Mouse (Mus musculus) kidney, adult 2 months (tissue): ENCODE data around the gene Bora. TPM values are rescaled to one million over a fixed set of nuclear protein-coding genes. Genes with fewer than 3 reads are reported as not detected.

Experiments
- DNase-seq: peaks from one replicate; pipeline ENCODE4 v3.0.0; 2021
- H3K27ac ChIP-seq: fragments of 200-500 bp; 2 replicates; pipeline ENCODE4 v1.5.1; 2012; ENCODE audit warnings: low read depth, low read length, control low read depth, inconsistent platforms; ENCODE audit not compliant: insufficient read depth
- H3K27me3 ChIP-seq: fragments of 200-500 bp; replicated peaks from 2 replicates; pipeline ENCODE4 v1.6.1; 2012; ENCODE audit warnings: mild to moderate bottlenecking, moderate library complexity, low read length, inconsistent platforms; ENCODE audit not compliant: control insufficient read depth, insufficient read depth
- H3K36me3 ChIP-seq: fragments of 200-500 bp; 2 replicates; pipeline ENCODE4 v1.6.1; 2012; ENCODE audit warnings: mild to moderate bottlenecking, moderate library complexity, low read length, inconsistent platforms; ENCODE audit not compliant: control insufficient read depth, insufficient read depth
- H3K4me1 ChIP-seq: fragments of 200-500 bp; 2 replicates; pipeline ENCODE4 v1.6.1; 2011; ENCODE audit warnings: low read length; ENCODE audit not compliant: control insufficient read depth, insufficient read depth
- H3K4me3 ChIP-seq: fragments of 200-500 bp; 2 replicates; pipeline ENCODE4 v1.5.1; 2011; ENCODE audit warnings: mild to moderate bottlenecking, low read depth, low read length, control low read depth; ENCODE audit not compliant: insufficient read depth
- CTCF ChIP-seq: fragments of 200-500 bp; conservative IDR thresholded peaks from 2 replicates; pipeline ENCODE4 v1.5.1; 2011; ENCODE audit warnings: low read depth, mild to moderate bottlenecking, control low read depth, low read length, moderate library complexity, mixed read lengths; ENCODE audit not compliant: insufficient read depth, insufficient read length
- POLR2A ChIP-seq: fragments of 200-500 bp; IDR thresholded peaks from one replicate; pipeline ENCODE4 v1.6.1; 2011; ENCODE audit warnings: low read depth, low read length, control low read depth
- WGBS: fragments of 180-500 bp; shearing (Covaris S2); methylation state at CpG from one replicate; pipeline ENCODE4 v1.1.7; 2018; 5-methylcytosine and 5-hydroxymethylcytosine counted together
- polyA plus RNA-seq: library from polyadenylated mRNA; depleted of rRNA; stranded (reverse); fragments of >200 nt; gene quantifications from 2 replicates; pipeline ENCODE4 v1.2.3, GENCODE M21; 2012

Bora gene
- polyA plus RNA-seq, 1 experiment: 0.77 TPM

- TF ChIP-seq CTCF (no peak), POLR2A (no peak)
- H3K4me3 ChIP-seq: no peak overlapping the region
- WGBS: 90% methylated on average over 4 of the region's 4 CpGs
- peaks cover 2% of the 10 kb centered on the region for H3K36me3 ChIP-seq
- no peaks in the 10 kb centered on the region for H3K4me1 ChIP-seq
- no peak for DNase-seq
- H3K27ac ChIP-seq: no peak overlapping the region
- no peaks in the 10 kb centered on the region for H3K27me3 ChIP-seq
Observed at GRCm38 (mm10) chr14:99071146-99071545, 25.1 kb downstream of the Bora start.

GRCm38 (mm10) chr14:99088947-99089346 lies 42.9 kb downstream of the Bora start:
- Histone ChIP-seq H3K36me3 (peaks cover 10% of the 10 kb centered on the region), H3K4me1 (no peaks in the 10 kb centered on the region), H3K27me3 (no peaks in the 10 kb centered on the region), H3K4me3 (no peak overlapping the region), H3K27ac (no peak overlapping the region)
- TF ChIP-seq CTCF (no peak), POLR2A (no peak)
- DNase-seq: no peak
- 93% methylated on average over 7 of the region's 7 CpGs for WGBS

GRCm38 (mm10) chr14:99099267-99099966 lies 53.4 kb downstream of the Bora start, which contains the start of the genes Pibf1 and Dis3:
Pibf1 (plus strand) TSS chr14:99099424.
Dis3 (minus strand) TSS chr14:99099770.
- DNase-seq: peak; percentile 99
- no peaks in the 10 kb centered on the region; the same call in 1 of the 2 replicates for H3K36me3 ChIP-seq
- H3K4me1 ChIP-seq: no peaks in the 10 kb centered on the region
- no peaks in the 10 kb centered on the region for H3K27me3 ChIP-seq
- TF ChIP-seq POLR2A (peak; percentile 50), CTCF (no peak)
- no peak within 1 kb of the TSS for H3K27ac ChIP-seq
- H3K4me3 ChIP-seq: peak within 1 kb of the TSS; percentile 96
- WGBS: under 1% methylated on average over 73 of the region's 73 CpGs

GRCm38 (mm10) chr14:99099967-99100587 lies 54.1 kb downstream of the Bora start:
- no peak for TF ChIP-seq POLR2A
- H3K4me1 ChIP-seq: no peaks in the 10 kb centered on the region
- H3K4me3 ChIP-seq: peak overlapping the region; percentile 96
- DNase-seq: no peak
- H3K27me3 ChIP-seq: no peaks in the 10 kb centered on the region
- H3K27ac ChIP-seq: no peak overlapping the region
- H3K36me3 ChIP-seq: no peaks in the 10 kb centered on the region; the same call in 1 of the 2 replicates
- WGBS: 5% methylated on average over 20 of the region's 20 CpGs

- H3K4me1 ChIP-seq: no peaks in the 10 kb centered on the region
- H3K4me3 ChIP-seq: no peak overlapping the region
- TF ChIP-seq CTCF (no peak), POLR2A (no peak)
- WGBS: 93% methylated on average over 4 of the region's 4 CpGs
- no peak for DNase-seq
- H3K36me3 ChIP-seq: peaks cover 2% of the 10 kb centered on the region
- no peak overlapping the region for H3K27ac ChIP-seq
- H3K27me3 ChIP-seq: no peaks in the 10 kb centered on the region
Observed at GRCm38 (mm10) chr14:99103050-99103449, 57.0 kb downstream of the Bora start.

GRCm38 (mm10) chr14:99104542-99105123 lies 58.6 kb downstream of the Bora start:
- Histone ChIP-seq H3K4me1 (no peaks in the 10 kb centered on the region), H3K4me3 (no peak overlapping the region), H3K27ac (no peak overlapping the region), H3K27me3 (no peaks in the 10 kb centered on the region), H3K36me3 (peaks cover 3% of the 10 kb centered on the region)
- 87% methylated on average over 6 of the region's 6 CpGs for WGBS
- TF ChIP-seq POLR2A: no peak
- TF ChIP-seq CTCF: no peak
- DNase-seq: no peak

GRCm38 (mm10) chr14:99106671-99107070 lies 60.6 kb downstream of the Bora start:
- DNase-seq: no peak
- Histone ChIP-seq H3K27ac (no peak overlapping the region), H3K4me3 (no peak overlapping the region), H3K27me3 (no peaks in the 10 kb centered on the region), H3K4me1 (no peaks in the 10 kb centered on the region), H3K36me3 (peaks cover 4% of the 10 kb centered on the region)
- WGBS: 85% methylated on average over 2 of the region's 2 CpGs
- TF ChIP-seq CTCF (no peak), POLR2A (no peak)
